Mouse (Mus musculus) lung, adult 2 months (tissue): ENCODE results near the gene Tcta. TPM values are rescaled to one million over a fixed set of nuclear protein-coding genes. Genes with fewer than 3 reads are reported as not detected.
"Not testable (repeated sequence)": the region's sequence is repeated elsewhere in the genome, so short reads cannot be mapped to it uniquely, and the experiment has no call there.

Source experiments
- DNase-seq: peaks from one replicate; pipeline ENCODE4 v3.0.0; 2022
- H3K4me1 ChIP-seq: fragments of 200-500 bp; 2 replicates; pipeline ENCODE4 v1.6.1; 2011; ENCODE audit warnings: low read length; ENCODE audit not compliant: control insufficient read depth, insufficient read depth
- H3K4me3 ChIP-seq: fragments of 200-500 bp; replicated peaks from 2 replicates; pipeline ENCODE3; 2011; ENCODE audit warnings: low read depth, mild to moderate bottlenecking, control low read depth, low read length; ENCODE audit errors: extremely low read depth
- CTCF ChIP-seq: fragments of 200-500 bp; IDR thresholded peaks from 2 replicates; pipeline ENCODE4 v1.5.1; 2011; ENCODE audit warnings: mild to moderate bottlenecking, low read length, control low read depth; ENCODE audit not compliant: insufficient read depth
- POLR2A ChIP-seq: fragments of 200-500 bp; IDR thresholded peaks from 2 replicates; pipeline ENCODE4 v1.6.1; 2011; ENCODE audit warnings: low read depth, mild to moderate bottlenecking, control low read depth, low read length, borderline replicate concordance; ENCODE audit errors: extremely low read depth
- WGBS: fragments of 180-500 bp; shearing (Covaris S2); methylation state at CpG from one replicate; pipeline ENCODE4 v1.1.7; 2018; 5-methylcytosine and 5-hydroxymethylcytosine counted together
- polyA plus RNA-seq: library from polyadenylated mRNA; depleted of rRNA; stranded (reverse); fragments of >200 nt; gene quantifications from 2 replicates; pipeline ENCODE4 v1.2.3, GENCODE M21; 2012

Tcta gene
- polyA plus RNA-seq, 1 experiment = 75.8 TPM

DNA sequence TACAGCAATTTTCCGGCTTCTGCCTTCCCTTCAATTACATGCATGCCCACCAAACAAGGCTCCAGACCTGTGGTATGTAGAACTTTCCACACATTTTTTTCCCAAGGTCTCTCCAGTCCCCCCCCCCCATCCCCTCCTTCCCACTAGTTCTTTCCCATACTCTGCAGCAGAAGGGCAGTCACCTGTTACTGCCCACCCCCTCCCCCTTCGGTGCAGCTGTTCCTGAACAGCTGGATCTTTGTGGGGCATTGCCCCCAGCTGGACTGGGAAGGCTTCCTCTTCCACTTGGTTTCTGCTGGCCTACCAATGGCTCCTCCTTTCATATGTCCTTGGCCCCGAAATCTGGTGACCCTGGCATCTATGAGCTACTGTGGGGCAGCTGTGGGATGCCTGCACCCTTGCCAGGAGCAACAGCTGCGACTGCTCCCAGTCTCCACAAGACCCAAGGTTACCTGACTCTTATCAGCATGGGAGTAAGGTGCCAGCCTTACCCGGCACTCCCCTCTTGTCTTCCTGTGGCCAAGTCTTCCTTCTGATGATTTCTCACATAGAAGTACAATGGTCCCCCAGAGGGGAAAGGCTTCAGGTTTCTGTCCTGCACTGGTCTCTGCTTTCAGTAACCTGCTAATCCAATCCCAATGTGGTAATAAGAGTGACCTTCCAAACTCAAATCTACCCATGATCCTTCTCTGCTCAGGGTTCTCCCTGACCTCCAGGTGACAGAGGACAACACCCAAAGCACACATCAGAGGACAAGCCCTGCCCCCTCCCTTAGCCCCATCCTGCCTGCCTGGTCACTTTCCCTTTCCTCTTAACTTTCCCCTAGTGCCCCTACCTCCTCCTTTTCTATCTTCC lies 31.3 kb downstream of the Tcta start:
- H3K4me1 ChIP-seq = peaks cover 8% of the 10 kb centered on the region; the same call in 1 of the 2 replicates
- TF ChIP-seq CTCF (no peak), POLR2A (no peak)
- no peak overlapping the region for H3K4me3 ChIP-seq
- no peak for DNase-seq
- 67% methylated on average over 5 of the region's 5 CpGs for WGBS

GRCm38 (mm10) chr9:108273485-108273884 lies 32.5 kb downstream of the Tcta start:
- TF ChIP-seq CTCF (no peak), POLR2A (no peak)
- 60% methylated on average over 4 of the region's 4 CpGs for WGBS
- DNase-seq = no peak
- Histone ChIP-seq H3K4me1 (peaks cover 6% of the 10 kb centered on the region; the same call in 1 of the 2 replicates), H3K4me3 (no peak overlapping the region)

DNA sequence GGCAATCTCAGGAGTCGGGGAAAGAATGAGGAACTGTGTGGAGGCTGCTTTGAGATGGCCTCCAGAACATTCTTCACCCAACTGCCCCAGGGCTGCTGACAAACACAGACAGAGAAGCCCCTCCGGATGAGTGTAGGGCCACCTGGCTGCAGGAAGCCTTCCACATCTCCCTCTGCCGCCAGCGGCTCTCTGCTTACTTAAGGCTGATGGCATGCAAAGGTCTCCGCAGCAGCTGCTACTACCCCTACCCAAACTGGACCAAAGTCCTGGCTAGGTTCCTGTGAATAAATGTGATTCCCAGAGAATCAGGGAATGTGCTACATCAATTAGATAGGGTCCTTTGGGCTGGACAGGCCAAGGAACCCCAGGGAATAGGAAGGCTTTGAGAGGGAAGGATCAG lies 33.3 kb downstream of the Tcta start:
- 48% methylated on average over 5 of the region's 5 CpGs for WGBS
- TF ChIP-seq POLR2A (no peak), CTCF (no peak)
- DNase-seq = no peak

GRCm38 (mm10) chr9:108271941-108272340 lies 34.0 kb downstream of the Tcta start:
- WGBS = 19% methylated on average over 2 of the region's 2 CpGs
- no peak for TF ChIP-seq POLR2A
- TF ChIP-seq CTCF = no peak
- no peak overlapping the region for H3K4me3 ChIP-seq
- DNase-seq = no peak
- peaks cover 6% of the 10 kb centered on the region; the same call in 1 of the 2 replicates for H3K4me1 ChIP-seq

More for the DNA sequence above, 33.3 kb downstream of the Tcta start:
- peaks cover 6% of the 10 kb centered on the region; the same call in 1 of the 2 replicates for H3K4me1 ChIP-seq
- H3K4me3 ChIP-seq = no peak overlapping the region

GRCm38 (mm10) chr9:108268701-108269100 lies 37.3 kb downstream of the Tcta start:
- WGBS = 67% methylated on average over 7 of the region's 7 CpGs
- H3K4me1 ChIP-seq, DNase-seq, H3K4me3 ChIP-seq: not testable (repeated sequence)

DNA sequence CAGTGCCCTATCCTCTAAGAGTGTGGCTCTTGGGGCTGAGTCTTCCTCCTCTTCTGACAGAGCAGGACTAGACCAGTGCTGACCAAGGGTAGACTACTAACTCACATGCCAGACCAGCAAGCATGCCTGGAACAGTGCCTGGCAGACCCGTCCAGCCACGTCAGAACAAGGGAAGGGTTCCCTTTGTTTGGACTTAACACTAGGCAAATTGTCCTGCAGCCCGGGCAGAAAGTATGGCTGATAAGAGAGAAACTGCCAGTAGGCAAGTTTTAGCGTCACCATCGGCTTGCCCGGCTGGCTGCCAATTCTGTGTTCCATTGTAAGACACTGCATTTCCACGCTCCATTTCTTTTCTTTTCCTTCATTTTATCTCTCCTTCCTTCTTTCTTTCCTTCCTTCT lies 38.3 kb downstream of the Tcta start:
- DNase-seq = no peak
- TF ChIP-seq CTCF (no peak), POLR2A (no peak)
- H3K4me1 ChIP-seq = peaks cover 5% of the 10 kb centered on the region
- no peak overlapping the region for H3K4me3 ChIP-seq
- 57% methylated on average over 7 of the region's 7 CpGs for WGBS

DNA sequence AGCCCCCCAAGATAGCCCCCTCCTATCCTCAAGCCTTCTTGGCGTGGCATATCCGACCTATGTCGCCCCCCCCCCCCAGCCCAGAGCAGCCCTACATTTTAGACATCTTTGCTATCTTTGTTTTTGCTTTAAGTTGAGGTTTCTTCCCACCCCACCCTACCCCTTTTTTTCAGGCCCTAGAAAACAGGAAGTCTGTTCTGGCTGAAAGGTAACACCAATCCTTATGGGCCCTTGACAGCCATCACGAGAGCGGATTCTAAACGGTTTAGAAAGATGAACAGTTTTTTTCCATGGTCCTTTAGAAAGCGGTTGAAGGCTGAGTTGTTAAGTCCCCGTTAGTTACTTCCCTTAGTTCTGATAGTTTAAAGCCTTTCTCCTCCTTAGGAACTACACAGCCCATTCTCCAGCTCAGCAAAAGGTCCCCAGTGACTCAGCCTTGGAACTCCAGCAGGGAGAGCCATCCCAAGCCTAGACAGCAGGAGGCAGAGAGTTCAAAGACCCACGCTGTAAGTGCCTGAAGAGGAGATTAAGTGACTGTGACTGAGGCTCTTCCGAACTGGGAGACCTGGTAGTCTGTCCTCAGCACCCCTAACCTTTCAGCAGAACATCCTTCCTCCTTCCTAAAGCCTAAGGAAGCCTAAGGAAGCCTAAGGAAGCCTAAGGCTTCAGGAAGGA lies 39.6 kb downstream of the Tcta start:
- H3K4me3 ChIP-seq = no peak overlapping the region
- TF ChIP-seq POLR2A (no peak), CTCF (no peak)
- DNase-seq = no peak
- H3K4me1 ChIP-seq = peaks cover 13% of the 10 kb centered on the region
- WGBS = 60% methylated on average over 10 of the region's 10 CpGs

DNA sequence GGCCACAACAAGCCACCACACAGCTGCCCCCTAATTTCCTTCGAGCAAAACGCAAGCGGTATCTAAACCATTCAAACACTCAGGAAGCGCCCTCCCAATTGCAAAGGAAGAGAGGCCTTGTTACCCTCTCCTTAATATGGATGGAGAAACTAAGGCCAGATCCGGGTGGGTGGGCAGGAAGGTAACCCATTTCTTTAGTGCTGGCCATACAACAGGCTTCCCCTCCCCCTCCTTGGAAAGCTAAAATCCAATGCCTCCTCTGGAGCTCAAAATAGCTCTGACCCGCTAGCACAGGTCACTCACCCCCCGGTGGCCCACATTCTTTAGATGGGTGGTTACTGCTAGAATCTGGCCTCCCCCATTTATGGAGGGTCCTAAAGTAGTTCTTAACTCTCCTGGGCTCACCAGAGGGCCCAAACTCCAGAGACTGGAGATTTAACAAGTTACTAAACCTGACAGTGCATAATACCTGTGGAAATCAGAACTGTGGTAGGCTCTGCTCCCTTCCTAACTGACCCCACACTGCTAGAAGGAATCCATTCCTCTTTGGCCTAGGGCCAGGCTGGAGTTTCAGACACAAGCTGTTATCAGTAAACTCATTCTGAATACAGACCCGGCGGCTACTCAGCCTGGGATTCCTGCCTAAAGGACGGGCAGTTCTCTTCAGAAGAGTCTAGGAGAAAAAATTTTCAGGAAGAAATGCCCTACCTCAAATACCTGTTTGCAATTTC lies 41.6 kb downstream of the Tcta start:
- no peak for DNase-seq
- TF ChIP-seq POLR2A (no peak; the same call in 1 of the 2 replicates), CTCF (no peak)
- H3K4me3 ChIP-seq = peak overlapping the region; percentile 85
- WGBS = 8% methylated on average over 10 of the region's 10 CpGs
- peaks cover 13% of the 10 kb centered on the region for H3K4me1 ChIP-seq

GRCm38 (mm10) chr9:108263690-108264190 lies 42.2 kb downstream of the Tcta start, which contains the start of gene Dag1:
Dag1 (minus strand) TSS chr9:108263958.
- under 1% methylated on average over 71 of the region's 71 CpGs for WGBS
- peak within 1 kb of the TSS; percentile 85 for H3K4me3 ChIP-seq
- TF ChIP-seq POLR2A (peak; percentile 70), CTCF (no peak)
- peaks cover 13% of the 10 kb centered on the region for H3K4me1 ChIP-seq
- DNase-seq = peak; percentile 99
